Mouse (Mus musculus) forebrain, embryonic 15.5 days (tissue): ENCODE measurements around the gene Gm48551. TPM values are rescaled to one million over a fixed set of nuclear protein-coding genes. Genes with fewer than 3 reads are reported as not detected.
A peak's percentile ranks its signal among the peaks of the same experiment; 100 is the strongest.

Experiments used
- ATAC-seq: fragments of 200-750 bp; cut with Nextera tagmentation; replicated peaks from 2 replicates; pipeline ENCODE4 v1.8.0; 2017; ENCODE audit warnings: mild to moderate bottlenecking, moderate TSS enrichment, moderate library complexity
- H3K27ac ChIP-seq: fragments of 300-500 bp; sonication (generic); replicated peaks from 2 replicates; pipeline ENCODE4 v1.5.1; 2015; ENCODE audit warnings: mild to moderate bottlenecking, inconsistent platforms
- H3K27me3 ChIP-seq: fragments of 300-500 bp; sonication (generic); 2 replicates; pipeline ENCODE4 v1.6.1; 2015; ENCODE audit warnings: inconsistent platforms
- H3K36me3 ChIP-seq: fragments of 300-500 bp; sonication (generic); 2 replicates; pipeline ENCODE4 v1.6.1; 2015; ENCODE audit warnings: mild to moderate bottlenecking, inconsistent platforms
- H3K4me1 ChIP-seq: fragments of 300-500 bp; sonication (generic); 2 replicates; pipeline ENCODE4 v1.6.1; 2015; ENCODE audit warnings: inconsistent platforms
- H3K4me2 ChIP-seq: fragments of 300-500 bp; sonication (generic); replicated peaks from 2 replicates; pipeline ENCODE4 v1.6.1; 2015; ENCODE audit warnings: mild to moderate bottlenecking, inconsistent platforms
- H3K4me3 ChIP-seq: fragments of 300-500 bp; sonication (generic); 2 replicates; pipeline ENCODE4 v1.5.1; 2015; ENCODE audit warnings: mild to moderate bottlenecking, inconsistent platforms
- H3K9ac ChIP-seq: fragments of 300-500 bp; sonication (generic); replicated peaks from 2 replicates; pipeline ENCODE4 v1.6.1; 2015; ENCODE audit warnings: mild to moderate bottlenecking, inconsistent platforms
- H3K9me3 ChIP-seq: fragments of 300-500 bp; sonication (generic); 2 replicates; pipeline ENCODE4 v1.6.1; 2016; ENCODE audit warnings: inconsistent platforms
- WGBS: fragments of 180-500 bp; shearing (Covaris S2); methylation state at CpG from one replicate; pipeline ENCODE4 v1.1.7; 2015; ENCODE audit warnings: mixed read lengths; 5-methylcytosine and 5-hydroxymethylcytosine counted together
- polyA plus RNA-seq: library from polyadenylated mRNA; unstranded; fragments of >200 nt; fragmentation: Nextera tagmentation; extraction: Ambion mirVana; gene quantifications from 2 replicates; pipeline ENCODE4 v1.2.1, GENCODE M21; 2015

Gm48551 gene
- polyA plus RNA-seq, 1 experiment from 2014 or later = 6.6 TPM

DNA sequence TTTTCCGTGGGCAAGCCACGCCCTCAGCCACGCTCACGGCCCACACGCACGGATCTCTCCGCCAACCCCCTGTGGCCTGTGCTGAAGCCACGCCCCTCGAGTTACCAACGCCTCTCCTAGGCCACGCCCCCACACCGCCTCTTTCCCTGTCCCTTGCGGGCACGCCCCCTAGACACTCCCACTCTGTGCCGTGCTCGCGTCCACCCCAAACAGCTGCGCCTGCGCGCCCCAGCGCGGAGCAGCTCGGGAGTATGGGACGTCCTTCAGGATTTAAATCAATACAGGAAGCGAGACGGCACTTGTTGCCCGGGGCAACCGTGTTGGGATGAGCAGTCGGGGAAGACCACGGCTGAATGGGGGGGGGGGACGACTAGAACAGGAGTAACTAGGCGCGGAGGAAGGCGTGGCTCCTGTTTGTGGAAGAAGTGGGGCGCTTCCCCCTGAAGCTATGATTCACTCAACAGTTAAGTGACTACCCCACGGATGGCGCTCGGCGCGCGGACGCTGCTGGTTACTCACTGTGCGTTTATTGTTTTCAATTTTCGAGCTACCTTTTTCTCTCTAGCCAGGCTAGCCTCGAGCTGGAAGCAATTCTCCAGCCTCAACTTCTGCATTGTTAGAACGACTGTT lies 5.6 kb upstream of the Gm48551 start:
- Histone ChIP-seq H3K4me2 (peak overlapping the region; percentile 86), H3K4me1 (peaks cover 31% of the 10 kb centered on the region), H3K9ac (peak overlapping the region; percentile 40), H3K4me3 (peak overlapping the region; percentile 91), H3K9me3 (no peaks in the 10 kb centered on the region), H3K36me3 (peaks cover 3% of the 10 kb centered on the region; the same call in 1 of the 2 replicates), H3K27me3 (no peaks in the 10 kb centered on the region), H3K27ac (peak overlapping the region; percentile 78)
- peak; percentile 97 for ATAC-seq
- WGBS = under 1% methylated on average over 45 of the region's 46 CpGs

DNA sequence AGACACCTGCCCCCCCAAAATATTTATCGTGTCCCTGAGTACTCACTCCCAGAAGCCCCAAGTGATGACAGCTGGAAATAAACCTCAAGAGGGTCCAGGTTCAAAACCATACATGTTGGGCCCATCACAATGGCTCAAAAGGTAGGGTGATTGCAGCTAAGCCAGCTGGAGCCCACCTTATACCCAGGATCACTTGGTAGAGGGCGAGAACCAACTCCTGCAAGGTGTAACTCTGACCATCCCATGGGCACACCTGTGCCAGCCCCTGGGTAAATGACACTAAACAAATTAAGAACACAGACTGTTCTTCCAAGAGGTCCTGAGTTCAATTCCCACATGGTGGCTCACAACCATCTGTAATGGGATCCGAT lies 5.1 kb upstream of the Gm48551 start:
- peak; percentile 0; the same call in 1 of the 2 replicates for ATAC-seq
- H3K4me1 ChIP-seq = peaks cover 31% of the 10 kb centered on the region
- WGBS = 62% methylated on average over 3 of the region's 3 CpGs
- peak overlapping the region; percentile 40 for H3K9ac ChIP-seq
- peak overlapping the region; percentile 91 for H3K4me3 ChIP-seq
- no peaks in the 10 kb centered on the region for H3K9me3 ChIP-seq
- H3K27ac ChIP-seq = peak overlapping the region; percentile 78
- peak overlapping the region; percentile 86 for H3K4me2 ChIP-seq
- H3K27me3 ChIP-seq = no peaks in the 10 kb centered on the region
- H3K36me3 ChIP-seq = no peaks in the 10 kb centered on the region; the same call in 1 of the 2 replicates

DNA sequence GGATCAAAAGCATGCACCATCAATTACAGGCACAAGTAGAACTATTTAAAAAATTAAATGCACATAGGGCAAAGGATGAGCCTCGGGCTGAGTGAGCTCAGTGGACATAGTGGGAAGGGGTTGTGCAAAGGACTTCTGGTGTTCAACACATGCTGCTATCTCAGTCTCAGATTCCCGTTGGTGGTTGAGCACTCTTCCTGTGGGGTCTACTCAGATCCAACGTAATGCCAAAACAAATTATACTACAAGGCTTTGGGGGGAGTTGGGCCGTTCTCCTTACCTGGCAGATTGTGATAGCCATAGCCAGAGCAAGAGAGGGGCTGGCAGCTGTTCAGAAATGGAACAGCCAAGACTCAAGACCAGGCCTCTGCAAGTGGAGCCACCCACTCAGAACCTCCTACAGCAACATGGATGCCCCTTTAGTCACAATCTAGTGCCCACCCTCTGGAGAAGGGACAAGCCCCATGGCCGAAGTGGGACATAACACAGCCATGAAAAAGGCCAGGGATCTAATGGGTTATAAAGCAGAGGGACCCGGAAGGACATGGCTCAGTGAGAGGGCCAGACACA lies 4.4 kb upstream of the Gm48551 start:
- no peaks in the 10 kb centered on the region for H3K9me3 ChIP-seq
- 94% methylated on average over 6 of the region's 6 CpGs for WGBS
- H3K4me3 ChIP-seq = no peak overlapping the region
- no peaks in the 10 kb centered on the region for H3K36me3 ChIP-seq
- no peaks in the 10 kb centered on the region for H3K27me3 ChIP-seq
- H3K4me1 ChIP-seq = peaks cover 35% of the 10 kb centered on the region
- H3K27ac ChIP-seq = no peak overlapping the region
- H3K9ac ChIP-seq = no peak overlapping the region
- ATAC-seq = no peak
- H3K4me2 ChIP-seq = no peak overlapping the region

DNA sequence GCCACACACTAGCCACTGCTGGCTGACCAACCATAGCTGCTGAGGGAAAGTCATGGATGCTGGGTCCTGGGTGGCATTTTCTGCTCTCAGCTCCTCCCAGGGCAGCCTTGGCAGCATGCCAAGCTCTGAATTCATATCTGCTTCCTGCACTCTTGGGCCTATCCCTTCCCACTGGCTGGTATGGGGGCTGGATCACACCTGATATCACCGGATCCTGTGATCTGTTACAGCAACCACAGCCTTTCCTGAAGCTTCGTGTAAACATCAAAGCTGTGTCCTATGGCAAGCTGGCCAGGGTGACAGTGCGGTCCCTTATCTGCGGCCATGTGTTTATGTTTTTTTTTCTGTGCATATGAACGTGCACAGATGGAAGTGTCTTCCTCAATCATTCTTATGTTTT lies 2.2 kb upstream of the Gm48551 start:
- H3K36me3 ChIP-seq = peaks cover 7% of the 10 kb centered on the region; the same call in 1 of the 2 replicates
- ATAC-seq = no peak
- H3K9me3 ChIP-seq = no peaks in the 10 kb centered on the region
- no peak overlapping the region for H3K27ac ChIP-seq
- H3K4me1 ChIP-seq = peaks cover 29% of the 10 kb centered on the region
- H3K9ac ChIP-seq = no peak overlapping the region
- whole genome bisulfite sequencing = 88% methylated on average over 5 of the region's 5 CpGs
- no peaks in the 10 kb centered on the region for H3K27me3 ChIP-seq
- H3K4me3 ChIP-seq = no peak overlapping the region
- H3K4me2 ChIP-seq = no peak overlapping the region

DNA sequence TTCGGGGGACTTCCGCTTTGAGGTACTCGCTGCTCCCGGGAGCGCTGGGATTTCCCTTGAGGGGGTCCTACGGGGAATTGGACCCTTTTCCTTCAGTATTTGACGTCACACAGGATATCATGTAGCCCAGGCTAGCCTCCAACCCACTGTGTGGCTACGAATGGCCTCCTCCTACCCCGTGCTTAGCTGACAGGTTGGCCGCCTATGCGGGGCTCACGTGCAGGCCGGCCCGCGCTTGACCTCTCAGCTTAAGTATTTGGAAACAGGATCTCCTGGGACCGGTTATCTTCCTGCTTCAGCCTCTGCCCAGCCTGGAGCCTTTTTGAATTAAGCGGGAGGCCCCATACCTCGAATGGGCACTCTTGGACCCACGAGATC lies 328 bp downstream of the Gm48551 start:
- H3K9me3 ChIP-seq = no peaks in the 10 kb centered on the region
- H3K36me3 ChIP-seq = peaks cover 22% of the 10 kb centered on the region
- peak overlapping the region; percentile 96 for H3K4me2 ChIP-seq
- H3K27me3 ChIP-seq = no peaks in the 10 kb centered on the region
- H3K4me1 ChIP-seq = peaks cover 18% of the 10 kb centered on the region
- ATAC-seq = peak; percentile 31; the same call in 1 of the 2 replicates
- H3K27ac ChIP-seq = peak overlapping the region; percentile 89
- peak overlapping the region; percentile 93 for H3K4me3 ChIP-seq
- under 1% methylated on average over 19 of the region's 19 CpGs for WGBS
- H3K9ac ChIP-seq = peak overlapping the region; percentile 79

DNA sequence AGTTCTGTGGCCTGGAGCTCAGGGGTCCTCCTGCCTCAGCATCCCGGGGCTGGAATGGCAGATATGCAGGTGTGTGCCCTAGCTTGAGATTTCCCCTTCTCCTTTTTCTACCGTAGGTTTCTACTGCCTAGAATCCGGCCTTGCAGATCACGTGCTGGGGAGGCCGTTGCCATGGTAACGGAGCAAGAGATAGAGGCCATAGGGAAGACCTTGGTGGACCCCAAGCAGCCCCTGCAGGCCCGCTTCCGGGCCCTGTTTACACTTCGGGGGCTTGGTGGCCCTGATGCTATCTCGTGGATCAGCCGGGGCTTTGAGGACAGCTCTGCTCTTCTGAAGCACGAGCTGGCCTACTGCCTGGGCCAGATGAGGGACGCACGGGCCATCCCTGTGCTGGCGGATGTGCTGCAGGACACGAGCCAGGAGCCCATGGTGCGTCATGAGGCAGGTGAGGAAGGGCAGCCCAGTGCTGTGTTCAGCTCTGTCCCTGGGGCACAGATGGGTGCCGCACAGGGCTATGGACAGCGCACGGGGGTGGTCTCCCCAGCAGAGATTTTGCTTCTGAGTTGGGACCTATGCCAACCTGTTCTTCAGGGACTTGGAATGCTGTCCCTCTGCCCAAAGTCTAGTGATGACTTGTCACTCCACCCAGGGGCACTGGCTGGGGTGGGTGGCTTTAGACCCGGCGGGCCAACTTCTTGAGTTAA lies 1.5 kb downstream of the Gm48551 start:
- H3K9me3 ChIP-seq = no peaks in the 10 kb centered on the region
- WGBS = 84% methylated on average over 22 of the region's 22 CpGs
- no peak for ATAC-seq
- H3K36me3 ChIP-seq = peaks cover 22% of the 10 kb centered on the region
- peak overlapping the region; percentile 96 for H3K4me2 ChIP-seq
- H3K4me1 ChIP-seq = peaks cover 18% of the 10 kb centered on the region
- H3K9ac ChIP-seq = no peak overlapping the region
- no peak overlapping the region for H3K27ac ChIP-seq
- H3K4me3 ChIP-seq = peak overlapping the region; percentile 93
- no peaks in the 10 kb centered on the region for H3K27me3 ChIP-seq

DNA sequence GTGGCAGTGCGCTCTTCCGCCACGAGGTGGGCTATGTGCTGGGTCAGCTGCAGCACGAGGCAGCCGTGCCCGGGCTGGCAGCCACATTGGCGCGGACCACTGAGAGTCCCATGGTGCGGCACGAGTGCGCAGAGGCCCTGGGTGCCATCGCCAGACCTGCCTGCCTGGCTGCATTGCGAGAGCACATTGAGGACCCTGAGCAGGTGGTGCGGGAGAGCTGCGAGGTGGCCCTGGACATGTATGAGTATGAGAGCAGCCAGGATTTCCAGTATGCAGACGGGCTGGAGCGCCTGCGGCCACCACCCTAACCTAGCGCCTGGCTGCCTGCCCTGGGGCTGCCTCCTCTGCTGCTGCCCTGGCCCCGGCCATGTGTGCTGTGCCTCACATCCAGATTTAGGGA lies 3.5 kb downstream of the Gm48551 start:
- no peaks in the 10 kb centered on the region for H3K9me3 ChIP-seq
- H3K4me3 ChIP-seq = no peak overlapping the region
- WGBS = 95% methylated on average over 20 of the region's 20 CpGs
- no peak overlapping the region for H3K4me2 ChIP-seq
- H3K27me3 ChIP-seq = no peaks in the 10 kb centered on the region
- no peak for ATAC-seq
- peaks cover 18% of the 10 kb centered on the region for H3K4me1 ChIP-seq
- no peak overlapping the region for H3K9ac ChIP-seq
- peaks cover 22% of the 10 kb centered on the region for H3K36me3 ChIP-seq
- no peak overlapping the region for H3K27ac ChIP-seq

DNA sequence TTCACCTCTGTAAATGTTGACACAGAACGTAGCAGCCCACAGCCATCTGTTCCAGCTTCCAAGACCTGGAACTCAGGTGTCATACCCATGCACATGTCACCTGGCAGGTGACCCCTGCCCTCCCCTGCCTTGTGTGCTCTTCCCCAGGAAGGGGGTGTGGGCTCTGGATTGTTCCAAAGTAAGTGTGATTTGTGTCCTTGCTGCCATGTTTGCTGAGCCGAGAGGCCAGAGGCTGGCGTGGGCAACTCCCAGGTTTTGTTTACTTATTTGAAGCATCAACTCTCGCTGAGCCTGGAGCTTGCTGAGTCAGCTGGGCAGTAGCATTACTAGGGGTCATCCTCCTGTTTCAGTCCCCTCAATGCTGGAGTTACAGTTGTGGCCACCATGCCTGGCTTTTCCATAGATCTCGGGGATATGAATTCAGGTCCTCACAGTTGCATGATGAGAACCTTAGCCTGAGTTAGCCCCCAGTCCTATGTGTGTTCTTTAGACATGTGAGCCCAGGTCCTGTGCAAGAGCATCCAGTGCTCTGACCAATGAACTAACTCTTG lies 4.3 kb downstream of the Gm48551 start, which contains the start of gene Gm48552:
Gene Gm48552 (plus strand): TSS at position 501 of the 551 bp plus-strand sequence.
- no peaks in the 10 kb centered on the region for H3K27me3 ChIP-seq
- WGBS = 88% methylated on average over 5 of the region's 5 CpGs
- no peak within 1 kb of the TSS for H3K4me3 ChIP-seq
- no peaks in the 10 kb centered on the region for H3K9me3 ChIP-seq
- H3K27ac ChIP-seq = no peak within 1 kb of the TSS
- ATAC-seq = no peak
- H3K36me3 ChIP-seq = peaks cover 22% of the 10 kb centered on the region
- H3K4me2 ChIP-seq = no peak within 1 kb of the TSS
- peaks cover 25% of the 10 kb centered on the region for H3K4me1 ChIP-seq
- no peak within 1 kb of the TSS for H3K9ac ChIP-seq

DNA sequence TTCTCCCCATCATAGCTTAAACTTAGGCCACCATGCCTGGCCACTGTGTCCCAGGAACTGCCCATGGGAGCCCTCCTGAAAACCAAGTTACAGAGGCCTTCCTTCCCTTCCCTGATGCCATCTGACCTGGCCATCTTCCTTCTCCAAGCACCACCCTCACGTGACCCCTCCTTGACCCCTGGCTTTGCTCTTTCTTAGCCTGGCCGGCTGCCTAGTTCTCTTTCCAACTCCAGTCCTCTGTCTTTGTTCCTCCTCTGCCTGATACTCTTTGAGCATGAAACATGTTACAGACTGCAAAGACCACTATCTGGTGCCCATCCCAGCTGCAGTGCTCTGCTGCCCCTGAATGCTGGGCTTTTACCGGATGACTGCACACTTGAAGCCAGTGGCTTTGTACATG lies 5.1 kb downstream of the Gm48551 start:
- H3K27ac ChIP-seq = no peak overlapping the region
- no peak overlapping the region for H3K9ac ChIP-seq
- H3K27me3 ChIP-seq = no peaks in the 10 kb centered on the region
- H3K4me1 ChIP-seq = peaks cover 29% of the 10 kb centered on the region
- no peak overlapping the region for H3K4me2 ChIP-seq
- ATAC-seq = no peak
- no peaks in the 10 kb centered on the region for H3K9me3 ChIP-seq
- WGBS = 49% methylated on average over 3 of the region's 3 CpGs
- H3K36me3 ChIP-seq = peaks cover 22% of the 10 kb centered on the region
- H3K4me3 ChIP-seq = no peak overlapping the region

DNA sequence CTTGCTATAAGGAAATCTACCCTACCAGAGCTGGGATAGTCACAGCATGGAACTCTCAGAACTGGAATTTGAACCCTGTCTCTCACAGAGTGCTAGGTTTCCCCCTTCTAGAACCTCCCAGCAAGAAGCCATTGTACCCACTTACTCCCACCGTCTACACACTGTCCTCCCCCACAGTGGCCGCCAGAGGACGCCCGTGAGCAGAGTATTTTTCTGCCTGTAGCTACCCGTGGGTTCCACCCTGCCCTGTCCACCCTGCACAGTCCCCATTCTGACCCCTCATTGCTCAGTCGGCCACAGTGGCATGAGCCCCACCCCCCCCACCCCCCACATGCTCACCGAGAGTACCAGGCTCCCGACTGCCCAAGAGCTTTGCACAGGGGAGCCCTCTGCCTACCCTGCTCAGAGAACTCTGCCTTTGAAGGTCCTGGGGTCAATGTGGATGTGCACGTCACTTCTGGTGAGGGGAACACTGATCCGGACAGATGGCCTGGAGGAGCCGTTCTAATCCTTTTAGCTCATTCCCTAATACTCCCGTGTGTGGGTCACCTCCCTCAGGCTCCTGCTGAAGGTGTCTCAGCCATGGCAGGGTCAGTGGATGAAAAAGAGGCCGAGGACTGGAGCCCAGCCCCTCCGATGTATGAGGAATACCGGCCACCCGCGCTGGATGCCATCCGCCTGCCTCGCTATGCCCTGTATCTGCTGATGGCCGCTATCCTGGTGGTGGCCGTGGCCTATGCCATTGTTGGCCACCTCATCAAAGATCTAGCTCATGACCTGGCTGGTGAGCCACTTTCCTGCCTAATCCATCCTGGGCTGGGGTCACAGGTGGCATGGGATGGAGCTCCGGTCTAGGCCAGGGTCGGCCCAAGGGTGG lies 5.8 kb downstream of the Gm48551 start:
- Histone ChIP-seq H3K36me3 (peaks cover 22% of the 10 kb centered on the region), H3K27ac (no peak overlapping the region), H3K27me3 (no peaks in the 10 kb centered on the region), H3K4me3 (no peak overlapping the region), H3K9me3 (no peaks in the 10 kb centered on the region), H3K4me1 (peaks cover 25% of the 10 kb centered on the region), H3K9ac (no peak overlapping the region), H3K4me2 (no peak overlapping the region)
- peak; percentile 53; the same call in 1 of the 2 replicates for ATAC-seq
- WGBS = 63% methylated on average over 23 of the region's 23 CpGs

DNA sequence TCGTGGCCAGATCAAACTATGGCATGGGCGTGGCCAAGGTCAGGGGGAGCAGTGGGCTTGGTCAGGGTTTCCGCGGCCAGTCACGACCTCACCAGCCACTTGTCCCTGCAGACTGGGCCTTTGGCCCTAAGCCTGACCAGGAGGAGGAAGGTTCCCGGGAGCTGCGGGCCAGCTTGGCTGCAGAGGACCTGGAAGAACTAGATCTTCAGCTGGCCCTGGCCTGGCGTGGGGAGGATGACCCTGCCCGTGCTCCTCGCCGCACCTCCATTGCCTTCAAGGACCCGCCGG lies 6.4 kb downstream of the Gm48551 start:
- ATAC-seq = no peak
- no peak overlapping the region for H3K9ac ChIP-seq
- WGBS = 88% methylated on average over 13 of the region's 13 CpGs

More for the DNA sequence above, 6.4 kb downstream of the Gm48551 start:
- H3K4me3 ChIP-seq = no peak overlapping the region
- H3K36me3 ChIP-seq = peaks cover 22% of the 10 kb centered on the region
- H3K4me2 ChIP-seq = no peak overlapping the region
- no peaks in the 10 kb centered on the region for H3K27me3 ChIP-seq
- H3K4me1 ChIP-seq = peaks cover 19% of the 10 kb centered on the region
- no peaks in the 10 kb centered on the region for H3K9me3 ChIP-seq
- no peak overlapping the region for H3K27ac ChIP-seq
